ENCODE assay signal across 8 mouse cellular contexts in the genomic region with DNA sequence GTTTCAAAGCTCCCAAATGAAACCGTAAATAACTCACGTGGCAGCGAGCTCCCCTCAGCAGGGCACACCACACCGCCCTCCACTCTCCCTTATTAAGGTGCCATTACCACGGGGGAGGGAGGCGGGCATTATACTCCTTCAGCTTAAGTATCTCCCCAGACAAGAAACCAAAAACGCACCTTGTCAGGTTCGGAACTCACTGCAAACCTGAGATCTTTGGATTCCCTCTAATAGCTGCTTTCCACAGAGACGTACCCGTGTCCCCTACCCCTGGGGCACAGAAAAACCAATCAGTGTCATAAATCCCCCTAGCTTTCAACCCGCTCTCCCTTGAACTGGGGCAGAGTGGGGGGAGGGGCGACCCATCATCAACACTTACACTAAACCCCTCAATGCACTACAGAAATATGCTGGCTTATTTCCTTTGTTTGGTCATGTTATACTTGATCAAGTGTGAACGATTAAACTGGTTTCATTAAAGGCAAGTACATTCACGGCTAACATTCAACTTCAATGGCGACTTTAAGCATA. TPM values are rescaled to one million over a fixed set of nuclear protein-coding genes. Genes with fewer than 3 reads are reported as not detected.
DNase-seq lines count a peak whose midpoint lies in the region; ATAC-seq lines count a peak whose summit lies in the region.

No protein-coding gene starts in this region.

- H3K27me3 ChIP-seq in kidney, embryonic 14.5 days (ENCODE audit: control insufficient read depth, insufficient read depth, low read length), result no peaks in the 10 kb centered on the region
- no peaks in the 10 kb centered on the region; the same call in 1 of the 2 replicates for H3K27me3 ChIP-seq in embryonic facial prominence, embryonic 13.5 days
- H3K27me3 ChIP-seq in limb, embryonic 10.5 days (ENCODE audit: low read depth, poor library complexity, severe bottlenecking), result peaks cover 1% of the 10 kb centered on the region; the same call in 1 of the 2 replicates

- H3K27ac ChIP-seq in kidney, embryonic 14.5 days (ENCODE audit: low read depth, low read length), result no peak overlapping the region
- no peak overlapping the region for H3K27ac ChIP-seq in embryonic facial prominence, embryonic 13.5 days
- H3K27ac ChIP-seq in limb, embryonic 10.5 days, result peak overlapping the region; percentile 100

- no peak for ATAC-seq in kidney, embryonic 14.5 days (ENCODE audit: low FRiP score, low TSS enrichment)
- no peak for ATAC-seq in embryonic facial prominence, embryonic 13.5 days (ENCODE audit: insufficient number of reproducible peaks, insufficient read depth, low FRiP score, low TSS enrichment, low read depth)
- no peak for ATAC-seq in activated CD4-positive, CD25-positive, alpha-beta regulatory T cell, adult 4 months

- peak overlapping the region; percentile 97 for H3K4me3 ChIP-seq in kidney, embryonic 14.5 days (ENCODE audit: low read length)
- peak overlapping the region; percentile 96 for H3K4me3 ChIP-seq in embryonic facial prominence, embryonic 13.5 days
- H3K4me3 ChIP-seq in limb, embryonic 10.5 days, result peak overlapping the region; percentile 99

- H3K36me3 ChIP-seq in kidney, embryonic 14.5 days (ENCODE audit: control insufficient read depth, insufficient read depth, low read length), result no peaks in the 10 kb centered on the region
- no peaks in the 10 kb centered on the region for H3K36me3 ChIP-seq in embryonic facial prominence, embryonic 13.5 days
- H3K36me3 ChIP-seq in limb, embryonic 10.5 days, result no peaks in the 10 kb centered on the region

- intact Hi-C loops in left cerebral cortex, postnatal 36 days (cut with DNase I), result loop anchor here (5.0 kb wide), 2 partner anchors 88 to 517 kb away; a partner anchor contains a TSS

- no peak for DNase-seq in kidney, adult 8-10 months
- DNase-seq in limb, embryonic 10.5 days (ENCODE audit: low spot score), result peak; percentile 77
- peak; percentile 76 for DNase-seq in retina, embryonic 14.5 days (ENCODE audit: low spot score)
- no peak for DNase-seq in cerebellum, adult 11 months
- DNase-seq in left cerebral cortex, postnatal 36 days (ENCODE audit: low spot score in 2 of 2), result no peak

- H3K9me3 ChIP-seq in kidney, embryonic 14.5 days (ENCODE audit: control insufficient read depth, low read length), result no peaks in the 10 kb centered on the region
- no peaks in the 10 kb centered on the region for H3K9me3 ChIP-seq in embryonic facial prominence, embryonic 13.5 days
- H3K9me3 ChIP-seq in limb, embryonic 10.5 days (replicated peaks), result no peaks in the 10 kb centered on the region

- H3K9ac ChIP-seq in kidney, embryonic 14.5 days (ENCODE audit: low read depth, low read length), result peak overlapping the region; percentile 40
- peak overlapping the region; percentile 58 for H3K9ac ChIP-seq in embryonic facial prominence, embryonic 13.5 days

- H3K4me2 ChIP-seq in kidney, embryonic 14.5 days (replicated peaks; ENCODE audit: low read depth, low read length), result peak overlapping the region; percentile 94
- H3K4me2 ChIP-seq in embryonic facial prominence, embryonic 13.5 days, result peak overlapping the region; percentile 86

- H3K4me1 ChIP-seq in kidney, embryonic 14.5 days (ENCODE audit: control insufficient read depth, insufficient read depth, low read length), result peaks cover 57% of the 10 kb centered on the region
- H3K4me1 ChIP-seq in embryonic facial prominence, embryonic 13.5 days, result peaks cover 58% of the 10 kb centered on the region
- peaks cover 69% of the 10 kb centered on the region for H3K4me1 ChIP-seq in limb, embryonic 10.5 days

- 5% methylated on average over 15 of the region's 15 CpGs for WGBS in kidney, embryonic 14.5 days
- 6% methylated on average over 15 of the region's 15 CpGs for WGBS in embryonic facial prominence, embryonic 13.5 days
- WGBS in limb, embryonic 10.5 days, result under 1% methylated on average over 15 of the region's 15 CpGs

RNA-seq across cellular contexts. Expression of a gene that starts 2.9 kb away (rescaled TPM):
- polyA plus RNA-seq in kidney, embryonic 14.5 days (2014; fragmentation: Nextera tagmentation; extraction: Ambion mirVana), result 62.8 and 133 TPM in 2 replicates
- polyA plus RNA-seq in embryonic facial prominence, embryonic 13.5 days (2015; fragmentation: Nextera tagmentation; extraction: Ambion mirVana), result 174 and 195 TPM in 2 replicates
- polyA plus RNA-seq in limb, embryonic 10.5 days (2016; fragmentation: Nextera tagmentation; extraction: Ambion mirVana), result 47.7 and 64.4 TPM in 2 replicates
- total RNA-seq in left cerebral cortex, postnatal 36 days (2021), result 10 to 100 TPM; 41.6 to 46.6 TPM
- polyA plus RNA-seq in activated CD4-positive, CD25-positive, alpha-beta regulatory T cell, adult 4 months (2017; shearing (Covaris generic)), result not detected

RNA-seq across cellular contexts. Expression of a gene that starts 3.9 kb away (rescaled TPM):
- 132 and 157 TPM in 2 replicates for polyA plus RNA-seq in kidney, embryonic 14.5 days (2014; fragmentation: Nextera tagmentation; extraction: Ambion mirVana)
- 93.4 and 107 TPM in 2 replicates for polyA plus RNA-seq in embryonic facial prominence, embryonic 13.5 days (2015; fragmentation: Nextera tagmentation; extraction: Ambion mirVana)
- polyA plus RNA-seq in limb, embryonic 10.5 days (2016; fragmentation: Nextera tagmentation; extraction: Ambion mirVana), result 145 TPM in 2 replicates
- total RNA-seq in left cerebral cortex, postnatal 36 days (2021), result 10 to 100 TPM; 20.3 to 28.3 TPM
- 1 to 10 TPM; 1.6 to 4.4 TPM for polyA plus RNA-seq in activated CD4-positive, CD25-positive, alpha-beta regulatory T cell, adult 4 months (2017; shearing (Covaris generic))

Comparison
In these comparisons a context has a peak if more than half of its experiments do, and no peak if none do; other contexts are left out.
1. DNase-seq: peak in limb, embryonic 10.5 days (single experiment) and retina, embryonic 14.5 days (single experiment); none in kidney, adult 8-10 months (0 of 2), cerebellum, adult 11 months (single experiment) and left cerebral cortex, postnatal 36 days (0 of 2).
2. RNA of a gene that starts 2.9 kb away (polyA plus RNA-seq): 174 to 195 TPM in embryonic facial prominence, embryonic 13.5 days, 62.8 to 133 TPM in kidney, embryonic 14.5 days and 47.7 to 64.4 TPM in limb, embryonic 10.5 days; not detected in activated CD4-positive, CD25-positive, alpha-beta regulatory T cell, adult 4 months; every median in the first group is over 10 times any median in the second.
3. RNA of a gene that starts 3.9 kb away (polyA plus RNA-seq): 132 to 157 TPM in kidney, embryonic 14.5 days, 145 TPM in limb, embryonic 10.5 days and 93.4 to 107 TPM in embryonic facial prominence, embryonic 13.5 days; 1.6 to 4.4 TPM in activated CD4-positive, CD25-positive, alpha-beta regulatory T cell, adult 4 months; every median in the first group is over 10 times any median in the second.
4. Peak in every context shown above with its lines, with median percentiles within 50 percentile points of each other: H3K4me3 ChIP-seq.